Mouse (Mus musculus) myocyte (in vitro differentiated cells): Measurements from ENCODE around the gene Scml4.

Source experiments
- CEBPB ChIP-seq: IDR thresholded peaks from 2 replicates; pipeline ENCODE4 v1.6.1; 2011; ENCODE audit warnings: mild to moderate bottlenecking, moderate library complexity; ENCODE audit not compliant: poor library complexity, insufficient read depth, severe bottlenecking
- MAX ChIP-seq: IDR thresholded peaks from one replicate; pipeline ENCODE4 v1.6.1; 2011; ENCODE audit warnings: low read depth, mild to moderate bottlenecking, control low read depth
- POLR2A ChIP-seq: IDR thresholded peaks from one replicate; pipeline ENCODE4 v1.6.1; 2011; ENCODE audit warnings: low read depth, mild to moderate bottlenecking, control low read depth, moderate library complexity; ENCODE audit not compliant: insufficient read length
- USF1 ChIP-seq: IDR thresholded peaks from one replicate; pipeline ENCODE4 v1.6.1; 2011; ENCODE audit warnings: low read depth, mild to moderate bottlenecking, control low read depth, moderate library complexity

DNA sequence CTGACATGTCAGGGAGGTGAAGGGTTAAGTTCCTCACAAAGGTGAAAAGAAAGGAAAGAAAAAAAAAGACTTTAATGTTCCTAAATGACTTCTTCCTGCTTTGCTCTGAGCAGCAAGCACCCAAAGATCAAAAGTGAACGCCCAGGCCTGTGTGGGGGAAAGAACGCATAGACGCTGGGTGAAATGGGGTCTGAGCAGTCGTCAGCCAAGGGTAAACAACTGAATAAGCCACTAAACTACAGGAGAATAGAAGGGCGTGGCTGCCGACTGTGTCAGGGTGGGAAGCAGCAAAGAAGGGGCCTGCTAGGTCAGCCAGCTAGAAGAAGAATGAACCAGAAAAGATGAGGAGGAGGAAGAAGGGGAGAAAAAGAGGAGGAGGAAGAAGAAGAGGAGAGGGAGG, 26.9 kb downstream of the Scml4 start:
- TF ChIP-seq USF1 (no peak), MAX (no peak), POLR2A (no peak), CEBPB (no peak)
